Mouse (Mus musculus) natural killer cell, adult 2 months (primary cell): ENCODE data around the gene Pex6.
A peak's percentile ranks its signal among the peaks of the same experiment; 100 is the strongest.

Experiments
- DNase-seq, 2 experiments: peaks; one replicate each; pipeline ENCODE4 v3.0.0; 2022; ENCODE audit warnings: low spot score in 2 of 2

The Pex6 gene

DNA sequence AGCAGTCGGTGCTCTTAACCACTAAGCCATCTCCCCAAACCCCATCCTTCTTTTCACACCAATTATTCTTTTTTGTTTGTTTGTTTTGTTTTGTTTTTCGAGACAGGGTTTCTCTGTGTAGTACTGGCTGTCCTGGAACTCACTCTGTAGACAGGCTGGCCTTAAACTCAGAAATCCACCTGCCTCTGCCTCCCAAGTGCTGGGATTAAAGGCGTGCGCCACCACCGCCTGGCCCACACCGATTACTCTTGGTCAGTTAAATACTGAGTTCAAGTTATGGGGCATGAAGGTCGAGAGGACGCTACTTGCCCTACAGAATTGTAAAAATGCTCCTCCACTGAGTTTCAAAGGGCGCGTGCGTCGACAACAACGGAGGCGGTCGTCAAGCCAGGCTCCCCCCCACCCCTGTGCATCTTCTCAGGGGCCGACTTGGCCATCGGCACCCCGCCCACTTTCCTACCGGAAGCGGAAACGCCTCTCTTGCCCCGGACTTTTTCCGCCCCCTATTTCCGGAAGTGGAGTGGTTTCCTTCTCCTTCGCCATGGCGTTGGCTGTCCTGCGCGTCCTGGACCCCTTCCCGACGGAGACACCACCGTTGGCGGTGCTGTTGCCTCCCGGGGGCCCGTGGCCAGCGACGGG is at the start of gene Pex6:
TSS of gene Pex6 (plus strand) at position 505 of the 639 bp plus-strand sequence.
- DNase-seq = peak; percentile 91 to 92

DNA sequence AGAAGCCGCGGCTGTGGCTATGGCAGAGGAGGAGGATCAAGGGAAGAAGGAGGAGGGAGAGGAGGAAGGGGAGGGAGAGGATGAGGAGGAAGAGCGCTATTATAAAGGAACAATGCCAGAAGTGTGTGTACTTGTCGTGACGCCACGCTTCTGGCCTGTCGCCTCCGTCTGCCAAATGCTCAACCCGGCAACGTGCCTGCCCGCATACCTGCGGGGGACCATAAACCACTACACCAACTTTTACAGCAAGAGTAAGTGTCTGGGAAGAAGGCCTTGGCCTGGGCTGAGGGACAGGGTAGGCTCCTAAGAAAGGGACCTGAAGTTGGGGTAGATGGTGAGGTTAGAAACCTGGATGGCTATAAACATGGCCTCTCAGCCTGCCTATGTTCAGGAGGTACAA is 49.3 kb upstream of the Pex6 start:
- no peak for DNase-seq

DNA sequence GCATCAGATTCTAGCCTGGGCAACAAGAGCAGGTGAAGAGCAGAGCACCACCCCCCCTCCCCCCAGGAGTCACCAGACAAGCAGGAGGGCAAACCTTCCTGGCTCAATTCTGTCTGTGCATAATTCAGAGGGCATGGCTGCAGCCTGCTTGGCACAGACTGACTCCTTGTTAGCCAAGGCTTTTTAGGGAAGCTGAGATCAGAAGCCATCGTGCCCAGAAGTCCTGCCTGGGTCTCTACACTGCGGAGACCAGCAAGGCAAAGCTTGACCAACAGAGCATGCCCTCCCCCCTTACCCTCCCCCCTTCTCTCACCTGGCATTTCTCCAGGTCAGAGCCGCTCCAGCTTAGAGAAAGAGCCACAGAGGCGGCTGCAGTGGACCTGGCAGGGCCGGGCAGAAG is 48.5 kb upstream of the Pex6 start:
- no peak for DNase-seq

DNA sequence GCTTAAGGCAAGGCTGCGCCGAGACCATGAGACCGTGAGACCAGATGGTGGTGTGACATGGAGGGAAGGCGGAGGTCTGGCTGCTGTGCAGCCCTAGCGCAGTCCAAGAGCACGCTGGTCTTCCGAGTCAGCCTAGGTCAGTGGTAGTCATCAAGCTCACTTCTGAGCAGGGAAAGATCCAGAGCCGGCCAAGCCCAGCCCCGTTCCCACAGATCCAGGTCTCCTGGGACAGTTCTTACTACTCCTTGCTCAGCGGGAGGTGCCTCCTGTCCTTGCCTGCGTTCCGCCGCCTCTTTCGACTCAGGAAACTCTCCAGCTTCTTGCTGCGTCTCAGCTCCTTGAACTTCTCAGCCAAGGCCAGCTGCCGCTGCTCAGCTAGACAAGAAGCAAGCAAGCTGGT is 43.6 kb upstream of the Pex6 start:
- no peak for DNase-seq

DNA sequence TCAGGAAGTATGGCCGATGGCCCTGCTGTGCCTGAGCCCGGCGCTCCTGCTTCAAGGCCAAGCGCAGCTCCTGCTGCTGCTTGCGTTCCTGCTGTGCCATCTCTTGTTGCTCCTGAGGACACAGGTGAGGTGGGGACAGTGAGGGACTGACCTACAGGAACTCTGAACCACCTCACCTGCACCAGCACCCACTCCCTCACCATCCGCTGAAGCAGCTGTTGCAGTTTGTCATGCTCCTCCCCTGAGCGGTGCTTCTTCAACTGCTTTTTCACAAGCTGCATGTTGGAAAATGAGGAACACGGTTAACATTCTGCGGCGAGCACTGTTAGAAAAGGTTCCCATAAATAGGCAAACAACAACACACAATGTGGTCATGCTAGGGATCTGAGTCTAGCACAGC is 41.4 kb upstream of the Pex6 start:
- no peak for DNase-seq

DNA sequence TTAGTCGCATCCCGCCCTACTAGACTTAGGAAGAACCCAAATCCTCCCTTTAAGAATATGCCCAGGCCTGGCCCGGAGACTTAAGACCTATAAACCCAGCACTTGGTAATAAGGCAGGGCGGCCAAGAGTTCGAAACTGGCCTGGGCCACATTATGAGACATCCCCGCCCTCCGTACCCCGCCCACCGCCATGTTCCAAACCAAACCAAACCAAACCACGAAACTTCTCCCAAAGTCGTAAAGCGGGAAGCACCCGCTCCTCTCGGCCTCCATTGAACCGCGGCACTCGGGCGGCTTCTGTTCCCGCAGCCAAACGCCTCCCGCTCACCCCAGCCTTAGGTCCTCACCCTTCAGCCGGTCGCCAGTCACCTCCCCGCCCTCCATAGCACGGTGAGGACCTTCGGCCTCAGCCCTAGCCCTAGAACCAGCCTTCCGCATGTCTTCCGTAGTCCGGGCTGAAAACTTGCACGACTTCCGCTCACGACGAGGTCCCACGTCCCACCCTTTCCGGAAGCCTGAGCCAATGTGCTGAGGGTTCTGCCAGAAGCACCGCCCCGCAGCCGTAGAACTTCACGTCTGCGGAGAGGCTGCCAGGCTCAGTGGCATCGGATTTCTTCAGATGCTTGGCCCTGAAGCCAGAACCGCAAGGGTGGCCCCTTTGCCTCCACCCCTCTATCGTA is 37.3 kb upstream of the Pex6 start, which contains the start of gene Rrp36:
TSS of gene Rrp36 (minus strand) at position 503 of the 680 bp plus-strand sequence.
- DNase-seq = peak; percentile 85 to 86

DNA sequence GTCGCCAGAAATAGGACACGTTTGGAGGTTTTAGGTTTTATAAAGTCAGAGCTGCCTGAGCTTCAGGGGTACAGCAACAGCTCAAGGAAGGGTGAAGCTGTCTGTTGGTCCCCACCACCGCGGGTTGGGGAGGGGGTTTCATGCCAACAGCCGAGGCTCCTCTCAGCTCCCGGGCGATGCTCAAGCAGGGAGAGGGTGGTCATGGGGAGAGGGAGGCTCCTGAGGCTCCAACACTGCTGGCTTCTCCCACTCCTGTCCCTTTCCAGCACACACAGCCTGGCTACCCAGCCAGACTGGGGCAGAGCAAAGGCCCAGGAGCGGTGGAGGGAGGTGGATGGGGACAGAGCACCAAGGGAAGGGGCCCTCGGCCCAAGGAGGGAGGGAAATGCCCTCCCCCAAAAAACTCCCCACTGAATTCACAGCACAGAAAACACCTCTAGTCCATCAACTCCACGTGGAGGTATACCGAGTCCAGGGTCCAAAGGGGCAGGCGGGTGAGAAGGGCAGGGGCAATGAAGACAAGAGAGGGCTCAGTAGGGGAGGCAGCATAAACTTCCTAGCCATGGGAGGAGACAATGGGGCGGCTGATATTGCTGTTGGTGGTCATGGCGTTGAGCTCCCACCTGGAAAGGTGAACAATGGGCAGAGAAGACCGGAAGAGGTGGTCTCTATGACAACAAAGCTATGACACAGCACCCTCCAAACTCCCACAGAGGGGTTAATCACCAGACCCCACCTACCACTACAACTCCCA is 36.6 kb upstream of the Pex6 start:
- no peak for DNase-seq

DNA sequence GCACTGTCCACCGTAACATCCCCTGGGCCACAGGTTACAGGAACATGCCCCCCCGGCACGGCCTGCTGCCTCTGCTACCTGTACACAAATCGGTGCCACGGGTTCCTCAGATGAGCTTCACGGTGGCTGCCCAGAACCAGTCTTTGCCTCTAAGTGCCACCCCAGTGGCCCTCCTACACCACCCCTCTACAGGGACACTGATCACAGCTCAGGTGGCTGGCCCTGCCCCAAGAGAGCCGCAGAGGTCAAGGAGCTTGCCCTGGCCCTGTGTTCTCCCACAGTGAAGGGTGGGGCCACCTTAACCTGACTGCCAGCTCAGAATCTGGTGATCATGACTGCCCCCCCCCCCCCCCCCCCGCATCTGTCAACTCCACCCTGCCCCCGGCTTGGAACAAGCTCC is 32.8 kb upstream of the Pex6 start, which contains the start of gene Mea1:
TSS of gene Mea1 (plus strand) at position 378 of the 400 bp plus-strand sequence.
- DNase-seq = no peak

DNA sequence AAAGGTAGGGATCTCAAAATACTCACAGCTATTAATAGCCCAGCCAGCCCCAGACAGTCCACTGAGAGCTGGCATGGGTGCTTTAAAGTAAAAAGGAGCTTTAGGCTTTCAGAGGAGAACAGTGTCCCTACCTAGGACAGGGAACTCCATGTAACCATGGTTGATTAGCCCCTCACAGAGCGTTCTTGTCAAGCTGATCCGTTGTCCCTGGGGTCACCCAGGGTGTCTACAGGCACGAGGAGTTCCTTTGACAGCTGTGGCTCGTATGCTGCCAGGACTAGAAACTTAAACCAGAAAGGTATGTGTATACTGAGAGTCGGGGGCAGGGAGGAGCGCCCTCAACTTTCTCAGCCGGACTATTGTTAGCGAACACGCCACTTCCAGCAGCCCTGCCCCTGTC is 32.4 kb upstream of the Pex6 start:
- DNase-seq = no peak

DNA sequence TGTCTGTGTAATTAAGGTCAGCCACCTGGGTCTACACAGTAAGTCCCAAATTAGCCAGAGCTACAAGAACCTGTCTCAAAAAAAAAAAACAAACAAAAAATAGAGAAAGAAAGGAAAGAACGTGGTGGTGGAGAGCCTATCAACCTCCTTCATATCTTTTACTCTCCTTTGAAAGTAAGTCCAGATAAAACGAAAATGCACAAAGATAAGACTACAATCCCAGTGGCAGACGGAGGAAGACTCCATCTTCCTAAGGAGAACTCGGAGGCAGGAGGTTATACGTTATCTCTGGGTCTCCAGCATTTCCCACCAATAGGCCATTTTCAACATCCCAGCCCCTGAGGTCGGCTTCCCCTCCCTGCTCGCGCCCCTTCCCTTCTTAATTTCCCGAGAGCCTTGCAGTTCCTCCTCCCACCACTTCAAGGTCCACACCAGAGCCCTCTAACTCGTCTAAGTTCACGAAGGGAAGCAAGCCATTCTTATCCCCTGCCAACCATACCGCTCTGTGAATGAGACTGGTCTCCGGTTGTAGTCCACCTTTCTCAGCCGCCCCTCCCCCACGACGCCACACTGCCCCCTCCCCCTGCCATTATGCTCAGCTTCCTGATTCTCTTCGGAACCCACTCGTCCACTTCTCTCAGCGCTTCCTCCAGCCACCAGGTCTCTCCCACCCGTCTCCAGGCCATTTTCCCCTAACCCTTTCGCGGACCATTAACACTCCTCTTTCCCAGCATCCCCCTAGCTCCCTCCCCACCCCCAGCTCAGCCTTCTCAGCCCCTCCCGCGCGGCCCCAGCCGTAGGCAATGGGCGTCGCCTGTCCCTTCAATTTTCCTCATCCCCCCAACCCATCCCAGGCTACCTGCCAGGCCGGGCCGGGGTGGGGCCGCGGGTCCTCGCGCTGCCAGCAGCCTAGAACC is 31.2 kb upstream of the Pex6 start:
- DNase-seq = peak; percentile 18 to 28

DNA sequence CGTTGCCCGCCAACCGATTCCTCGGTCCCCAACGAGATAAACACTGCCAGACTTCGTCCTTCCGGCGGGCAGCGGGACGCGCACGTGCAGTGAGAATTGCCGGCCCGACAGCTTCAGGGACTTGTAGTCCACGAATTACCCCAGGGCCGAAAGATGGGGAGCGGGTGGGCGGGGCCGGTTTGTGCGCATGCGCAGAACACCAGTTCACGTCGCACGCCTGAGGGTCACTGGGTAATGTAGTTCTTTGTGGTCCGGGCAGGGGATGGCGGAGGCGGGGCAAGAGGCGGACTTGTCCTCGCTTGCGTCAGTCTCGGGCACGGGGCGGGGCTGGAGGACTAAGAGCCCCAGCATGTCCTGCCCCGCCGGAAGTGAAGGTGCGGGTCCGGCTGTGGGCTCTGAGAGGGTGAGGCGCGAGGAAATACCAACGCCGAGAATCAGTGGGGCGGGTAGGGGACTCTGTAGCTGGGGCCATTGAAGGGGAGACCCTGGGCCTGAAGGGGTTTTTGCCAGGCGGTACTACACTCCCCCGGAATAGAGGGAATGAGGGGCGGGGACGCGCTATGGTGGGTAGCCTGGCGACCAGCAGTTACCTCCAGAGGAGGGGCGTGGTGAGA is 30.4 kb upstream of the Pex6 start, which contains the start of gene Klhdc3:
TSS of gene Klhdc3 (minus strand) at position 155 of the 614 bp plus-strand sequence.
- peak; percentile 96 to 97 for DNase-seq

DNA sequence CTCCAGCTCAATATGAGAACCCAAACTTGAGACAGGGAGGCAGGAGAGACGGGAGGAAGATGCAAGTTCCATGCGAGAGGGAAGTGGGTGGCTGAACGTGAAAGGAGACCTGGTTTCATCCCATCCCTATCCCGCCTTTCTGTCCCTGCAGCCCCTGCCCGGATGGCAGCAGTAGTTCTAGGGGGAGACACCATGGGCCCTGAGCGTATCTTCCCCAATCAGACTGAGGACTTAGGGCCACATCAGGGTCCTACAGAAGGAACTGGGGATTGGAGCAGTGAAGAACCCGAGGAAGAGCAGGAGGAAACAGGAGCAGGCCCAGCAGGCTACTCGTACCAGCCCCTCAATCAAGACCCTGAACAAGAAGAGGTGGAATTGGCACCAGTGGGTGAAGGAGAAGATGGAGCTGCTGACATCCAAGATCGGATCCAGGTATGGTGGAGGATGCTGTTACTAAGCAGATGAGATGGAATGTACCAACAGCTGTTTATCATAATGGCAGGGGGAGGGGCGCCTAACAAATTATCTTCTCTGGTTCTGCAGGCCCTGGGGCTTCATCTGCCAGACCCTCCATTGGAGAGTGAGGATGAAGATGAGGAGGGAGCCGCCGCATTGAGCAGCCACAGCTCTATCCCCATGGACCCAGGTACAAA is 29.7 kb upstream of the Pex6 start:
- no peak for DNase-seq

DNA sequence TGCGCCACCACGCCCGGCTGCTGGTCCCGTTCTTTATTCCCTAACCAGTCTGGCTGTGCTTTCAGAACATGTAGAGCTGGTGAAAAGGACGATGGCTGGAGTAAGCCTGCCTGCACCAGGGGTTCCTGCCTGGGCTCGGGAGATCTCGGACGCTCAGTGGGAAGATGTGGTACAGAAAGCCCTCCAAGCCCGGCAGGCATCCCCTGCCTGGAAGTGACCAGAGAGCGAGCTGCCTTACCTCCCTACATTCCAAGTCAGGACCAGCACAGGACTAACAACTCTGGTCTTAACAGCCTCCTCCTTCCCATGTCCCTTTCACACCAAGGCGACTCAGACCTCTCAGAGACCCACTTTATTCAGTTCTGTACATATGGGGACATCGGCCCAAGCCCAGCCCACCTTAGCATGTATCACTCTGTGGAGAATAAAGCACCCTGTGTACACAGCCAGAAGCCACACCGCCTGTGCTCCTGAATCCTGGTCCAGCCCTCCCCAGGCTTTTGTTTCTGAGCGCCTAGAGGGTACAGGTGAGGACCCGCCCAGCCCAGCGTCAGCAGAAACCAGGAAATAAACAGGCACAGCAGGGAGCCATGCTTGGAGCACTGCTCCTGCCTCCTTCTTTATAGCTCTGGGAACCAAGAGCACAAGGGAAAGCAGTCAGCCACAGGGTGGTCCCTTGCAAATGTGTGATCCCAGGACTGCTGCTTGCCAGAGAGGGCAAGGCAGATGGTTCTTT is 28.4 kb upstream of the Pex6 start:
- no peak for DNase-seq

DNA sequence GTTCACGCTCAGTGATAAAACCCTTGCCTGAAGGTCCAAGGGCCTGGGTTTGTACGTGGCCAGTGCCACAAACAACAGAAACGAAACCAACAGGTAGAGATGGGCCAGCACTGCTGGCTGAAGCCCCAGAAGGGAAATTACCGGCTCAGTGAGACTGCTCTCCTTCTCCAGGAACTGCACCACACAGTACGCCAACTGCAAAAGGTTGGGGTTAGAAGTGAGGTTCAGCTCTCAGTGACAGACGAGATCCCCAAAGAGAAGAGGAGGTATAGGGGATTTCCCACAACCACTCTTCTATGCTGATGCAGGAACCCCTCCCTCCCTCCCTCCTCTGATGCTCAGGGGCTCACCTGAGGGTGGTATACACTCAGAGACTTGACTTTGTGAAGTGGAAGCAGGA is 25.4 kb upstream of the Pex6 start:
- DNase-seq = no peak

DNA sequence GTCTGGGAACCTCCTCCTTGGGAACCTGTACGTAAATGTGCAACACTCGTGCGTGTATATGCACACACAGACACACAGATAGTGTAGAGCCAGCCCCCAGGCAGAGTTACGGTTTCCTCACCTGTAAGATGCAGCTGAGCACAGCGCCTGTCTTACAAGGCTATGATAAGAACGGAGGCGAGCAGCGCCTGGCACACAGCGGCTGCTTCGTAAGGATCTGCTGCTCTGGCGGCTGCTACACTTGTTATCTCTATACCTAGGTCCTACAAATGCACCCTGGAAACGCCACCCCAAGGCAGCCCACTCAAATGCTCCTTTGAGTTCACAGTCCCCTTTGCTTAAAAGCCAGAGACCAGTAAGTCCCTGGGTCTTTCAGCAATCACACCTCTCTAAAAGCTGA is 20.6 kb upstream of the Pex6 start:
- DNase-seq = no peak

DNA sequence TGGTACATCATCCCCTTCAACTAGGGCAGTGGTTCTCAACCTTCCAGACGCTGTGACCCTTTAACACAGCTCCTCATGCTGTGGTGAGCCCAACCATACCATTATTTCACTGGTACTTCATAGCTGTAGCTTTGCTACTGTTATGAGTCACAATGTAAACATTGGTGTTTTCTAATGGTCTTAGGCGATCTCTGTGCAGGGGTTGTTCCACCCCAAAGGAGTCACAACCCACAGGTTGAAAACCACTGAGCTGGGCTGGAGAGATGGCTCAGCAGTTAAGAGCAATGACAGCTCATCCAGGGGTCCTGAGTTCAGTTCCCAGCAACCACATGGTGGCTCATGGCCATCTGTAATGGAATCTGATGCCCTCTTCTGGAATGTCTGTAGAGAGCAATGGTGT is 19.9 kb upstream of the Pex6 start:
- DNase-seq = no peak

DNA sequence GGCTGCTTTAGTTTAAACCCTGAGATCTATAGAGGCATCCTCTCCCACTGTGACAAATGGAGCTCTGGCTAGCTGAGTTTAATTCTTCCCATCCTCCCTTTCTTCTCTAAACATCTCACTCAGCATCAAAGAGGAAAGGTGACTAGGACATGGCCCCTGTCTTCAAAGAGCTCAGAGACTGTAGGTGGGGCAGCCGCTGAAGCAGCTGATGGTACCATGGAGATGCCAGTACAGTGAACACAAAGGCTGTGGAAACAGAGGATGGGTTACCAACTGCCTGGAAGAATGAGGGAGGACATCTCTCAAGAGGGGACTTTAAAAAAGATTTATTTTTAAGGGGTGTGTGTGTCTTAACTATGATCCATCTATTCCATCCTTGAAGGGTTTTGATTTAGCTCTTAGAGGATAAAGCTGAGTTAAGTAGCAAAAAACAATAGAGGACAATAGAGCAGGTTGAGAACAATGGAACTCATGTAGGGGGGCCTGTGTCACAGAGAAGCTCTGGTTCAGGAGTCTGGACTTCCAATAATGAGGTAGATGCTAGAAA is 16.7 kb upstream of the Pex6 start:
- DNase-seq = no peak

DNA sequence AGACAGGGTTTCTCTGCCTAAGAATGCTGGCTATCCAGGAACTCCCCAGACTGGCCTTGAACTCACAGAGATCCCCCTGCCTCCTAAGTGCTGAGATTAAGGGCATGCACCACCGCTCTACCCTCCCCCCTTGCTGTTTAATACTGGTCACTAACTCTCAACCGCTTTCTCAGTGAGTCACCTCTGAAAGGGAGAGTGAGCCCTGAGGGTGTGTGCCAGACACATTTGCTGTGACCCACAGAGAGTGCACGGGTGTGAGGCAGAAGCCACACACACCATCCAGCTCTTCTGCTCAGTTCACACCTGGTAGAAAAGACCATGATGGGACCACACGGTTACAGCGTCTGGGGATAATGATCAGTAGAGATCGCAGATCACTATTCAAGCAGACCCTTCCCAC is 12.7 kb upstream of the Pex6 start:
- DNase-seq = no peak

DNA sequence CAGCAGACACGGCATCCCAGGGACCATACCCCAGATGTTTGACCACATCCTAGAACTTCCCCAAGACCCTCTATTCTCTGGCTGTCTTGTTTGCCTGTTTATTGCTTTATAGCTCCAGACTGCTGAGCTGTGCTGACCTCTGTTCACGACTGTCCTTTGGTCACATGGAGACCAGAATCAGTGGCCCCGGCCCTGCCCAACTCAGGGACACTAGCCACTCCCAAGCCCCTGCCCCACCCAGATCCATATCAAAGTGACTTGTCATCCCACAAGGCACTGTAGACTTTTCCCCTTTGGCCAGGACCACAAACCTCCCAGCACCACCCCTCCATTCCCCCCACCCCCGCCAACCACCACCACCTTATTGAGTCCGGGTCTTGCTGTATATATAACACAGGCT is 12.0 kb upstream of the Pex6 start:
- no peak for DNase-seq

DNA sequence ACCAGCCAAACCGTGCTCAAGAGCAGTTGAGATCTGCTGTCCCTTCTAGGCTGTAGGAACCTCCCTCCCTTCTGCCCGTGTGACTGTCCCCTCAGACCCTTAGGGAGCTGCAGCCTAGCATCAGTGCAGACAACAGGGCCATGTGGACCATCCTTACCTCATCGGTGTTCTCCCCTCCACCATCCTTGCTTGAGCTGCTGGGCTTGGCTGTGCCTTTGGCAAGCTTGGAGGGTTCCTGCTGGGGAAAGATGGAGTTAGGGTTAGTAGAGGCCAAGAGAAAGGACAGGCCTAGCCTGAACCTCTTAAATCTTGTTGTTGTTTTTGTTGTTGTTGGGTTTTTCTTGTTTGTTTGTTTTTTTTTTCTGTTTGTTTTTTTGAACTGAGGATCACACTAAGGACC is 11.4 kb upstream of the Pex6 start:
- DNase-seq = no peak
